9 mouse cellular contexts compared by ENCODE assay signal in the genomic region with DNA sequence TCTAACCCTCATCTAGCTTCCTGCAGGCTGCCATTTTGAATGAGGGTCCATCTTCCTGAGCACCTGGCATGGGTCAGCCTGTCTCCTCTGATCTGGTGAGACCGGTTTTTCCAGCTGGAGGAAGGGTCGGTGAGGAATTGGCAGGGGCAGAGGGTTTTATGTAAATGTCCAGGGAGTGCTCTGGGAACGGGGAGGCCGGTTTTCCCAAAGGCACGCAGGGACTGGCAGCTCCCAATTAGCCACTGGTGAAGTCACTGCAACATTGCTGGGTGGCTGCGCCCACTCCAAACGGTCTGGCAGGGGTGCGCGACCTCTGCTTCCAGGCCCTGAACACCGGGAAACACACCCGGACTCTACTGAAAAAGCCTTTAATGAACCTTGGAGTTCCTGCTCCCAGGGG. TPM values are rescaled to one million over a fixed set of nuclear protein-coding genes. Genes with fewer than 3 reads are reported as not detected.
DNase-seq lines count a peak whose midpoint lies in the region; ATAC-seq and TF ChIP-seq lines count a peak whose summit lies in the region.
"Had no signal": no experiment of that assay in that cellular context is flagged by ENCODE, and none has a peak within 500 bp of the region (broad histone marks: within the 10 kb centered on the region; RNA-seq: fewer than 3 reads in every experiment).

No protein-coding gene starts in this region.

- H3K27ac ChIP-seq in lung, embryonic 14.5 days (ENCODE audit: low read depth), result peak overlapping the region; percentile 47; the same call in 1 of the 2 replicates
- H3K27ac ChIP-seq in forebrain, embryonic 16.5 days (ENCODE audit: low read length), result no peak overlapping the region
- H3K27ac ChIP-seq in liver, embryonic 13.5 days, result no peak overlapping the region
- peak overlapping the region; percentile 7; the same call in 1 of the 2 replicates for H3K27ac ChIP-seq in stomach, embryonic 16.5 days (ENCODE audit: low read length)

- no peaks in the 10 kb centered on the region for H3K27me3 ChIP-seq in lung, embryonic 14.5 days (ENCODE audit: insufficient read depth, low read length)
- no peaks in the 10 kb centered on the region for H3K27me3 ChIP-seq in forebrain, embryonic 16.5 days (replicated peaks; ENCODE audit: control insufficient read depth, insufficient read depth, low read length)
- peaks cover 7% of the 10 kb centered on the region; the same call in 1 of the 2 replicates for H3K27me3 ChIP-seq in liver, embryonic 13.5 days
- H3K27me3 ChIP-seq in stomach, embryonic 16.5 days (ENCODE audit: control insufficient read depth, insufficient read depth, low read length), result no peaks in the 10 kb centered on the region
- H3K27me3 ChIP-seq: Patski had no signal

- 0 out of 2 replicates have a peak, but pooled peaks have one; percentile 23 for ATAC-seq in lung, embryonic 14.5 days (ENCODE audit: insufficient read depth)
- no peak for ATAC-seq in forebrain, embryonic 16.5 days
- no peak for ATAC-seq in liver, embryonic 13.5 days (ENCODE audit: low read depth)
- ATAC-seq in stomach, embryonic 16.5 days (ENCODE audit: insufficient read depth, low FRiP score), result no peak

- H3K36me3 ChIP-seq in lung, embryonic 14.5 days (ENCODE audit: insufficient read depth), result no peaks in the 10 kb centered on the region
- no peaks in the 10 kb centered on the region for H3K36me3 ChIP-seq in forebrain, embryonic 16.5 days (ENCODE audit: control insufficient read depth, insufficient read depth)
- no peaks in the 10 kb centered on the region for H3K36me3 ChIP-seq in liver, embryonic 13.5 days
- no peaks in the 10 kb centered on the region for H3K36me3 ChIP-seq in stomach, embryonic 16.5 days (ENCODE audit: control insufficient read depth, insufficient read depth, low read length)

- 32% methylated on average over 11 of the region's 11 CpGs for WGBS in lung, embryonic 14.5 days
- 36% methylated on average over 11 of the region's 11 CpGs for WGBS in forebrain, embryonic 16.5 days
- WGBS in liver, embryonic 13.5 days (ENCODE audit: insufficient replicate concordance), result 63% methylated on average over 11 of the region's 11 CpGs
- WGBS in stomach, embryonic 16.5 days, result 43% methylated on average over 11 of the region's 11 CpGs

- H3K4me3 ChIP-seq in lung, embryonic 14.5 days (ENCODE audit: low read depth, low read length), result no peak overlapping the region; the same call in 1 of the 2 replicates
- 0 out of 2 replicates have a peak overlapping the region, but pooled peaks have one; percentile 18 for H3K4me3 ChIP-seq in forebrain, embryonic 16.5 days (replicated peaks; ENCODE audit: low read length)
- H3K4me3 ChIP-seq in liver, embryonic 13.5 days (replicated peaks), result no peak overlapping the region
- no peak overlapping the region for H3K4me3 ChIP-seq in stomach, embryonic 16.5 days (replicated peaks; ENCODE audit: low read length)

- peak overlapping the region; percentile 53 for H3K4me2 ChIP-seq in lung, embryonic 14.5 days
- peak overlapping the region; percentile 44 for H3K4me2 ChIP-seq in forebrain, embryonic 16.5 days (ENCODE audit: low read length)
- H3K4me2 ChIP-seq in liver, embryonic 13.5 days, result 0 out of 2 replicates have a peak overlapping the region, but pooled peaks have one; percentile 16
- peak overlapping the region; percentile 28 for H3K4me2 ChIP-seq in stomach, embryonic 16.5 days (ENCODE audit: low read depth, low read length)

- no peak overlapping the region for H3K9ac ChIP-seq in lung, embryonic 14.5 days
- no peak overlapping the region; the same call in 1 of the 2 replicates for H3K9ac ChIP-seq in forebrain, embryonic 16.5 days (replicated peaks; ENCODE audit: low read depth, low read length)
- H3K9ac ChIP-seq in liver, embryonic 13.5 days, result no peak overlapping the region
- 0 out of 2 replicates have a peak overlapping the region, but pooled peaks have one; percentile 3 for H3K9ac ChIP-seq in stomach, embryonic 16.5 days (ENCODE audit: low read length)

- TF ChIP-seq CTCF in lung, embryonic 14.5 days (IDR thresholded peaks at IDR 0.05; ENCODE audit: low read depth), result no peak

- peak; percentile 47 for DNase-seq in lung, embryonic 14.5 days
- no peak for DNase-seq in lung, postnatal 10 days
- no peak for DNase-seq in liver, embryonic 13.5 days
- DNase-seq in spleen, postnatal 10 days (ENCODE audit: low spot score in 2 of 2), result no peak
- no peak for DNase-seq in frontal cortex, postnatal 14 days (ENCODE audit: low spot score in 2 of 2)
- DNase-seq in urinary bladder, adult 2 months (ENCODE audit: low spot score), result no peak

- H3K4me1 ChIP-seq in lung, embryonic 14.5 days (ENCODE audit: insufficient read depth), result no peaks in the 10 kb centered on the region
- H3K4me1 ChIP-seq in forebrain, embryonic 16.5 days (replicated peaks; ENCODE audit: control insufficient read depth, insufficient read depth, low read length), result peaks cover 5% of the 10 kb centered on the region; the same call in 1 of the 2 replicates
- H3K4me1 ChIP-seq in liver, embryonic 13.5 days (replicated peaks), result no peaks in the 10 kb centered on the region; the same call in 1 of the 2 replicates
- no peaks in the 10 kb centered on the region for H3K4me1 ChIP-seq in stomach, embryonic 16.5 days (ENCODE audit: control insufficient read depth, insufficient read depth, low read length)

- no peaks in the 10 kb centered on the region for H3K9me3 ChIP-seq in lung, embryonic 14.5 days (ENCODE audit: low read depth, low read length)
- H3K9me3 ChIP-seq in forebrain, embryonic 16.5 days (ENCODE audit: control insufficient read depth, low read length), result no peaks in the 10 kb centered on the region
- H3K9me3 ChIP-seq in liver, embryonic 13.5 days (replicated peaks), result no peaks in the 10 kb centered on the region
- no peaks in the 10 kb centered on the region for H3K9me3 ChIP-seq in stomach, embryonic 16.5 days (replicated peaks; ENCODE audit: control insufficient read depth, low read length)

RNA-seq across cellular contexts. Expression of gene Foxn1, which starts 10.6 kb away (rescaled TPM):
- not detected in 2 replicates for polyA plus RNA-seq in lung, embryonic 14.5 days (2014; fragmentation: Nextera tagmentation; extraction: Ambion mirVana)
- not detected in 2 replicates for polyA plus RNA-seq in forebrain, embryonic 16.5 days (2015; fragmentation: Nextera tagmentation; extraction: Ambion mirVana)
- polyA plus RNA-seq in liver, embryonic 13.5 days (2015; fragmentation: Nextera tagmentation; extraction: Ambion mirVana), result not detected in 2 replicates
- 1.6 and 2.7 TPM in 2 replicates for polyA plus RNA-seq in stomach, embryonic 16.5 days (2015; fragmentation: Nextera tagmentation; extraction: Ambion mirVana)
- polyA plus RNA-seq in urinary bladder, adult 2 months (2012; rRNA removed), result 0.08 and 0.15 TPM in 2 replicates

RNA-seq across cellular contexts. Expression of gene Slc13a2, which starts 25.1 kb away (rescaled TPM):
- polyA plus RNA-seq in lung, embryonic 14.5 days (2014; fragmentation: Nextera tagmentation; extraction: Ambion mirVana), result not detected in 2 replicates
- not detected in 2 replicates for polyA plus RNA-seq in forebrain, embryonic 16.5 days (2015; fragmentation: Nextera tagmentation; extraction: Ambion mirVana)
- polyA plus RNA-seq in liver, embryonic 13.5 days (2015; fragmentation: Nextera tagmentation; extraction: Ambion mirVana), result 0.07 TPM in 1 of 2 replicates, not detected in the other
- 0.25 and 0.56 TPM in 2 replicates for polyA plus RNA-seq in stomach, embryonic 16.5 days (2015; fragmentation: Nextera tagmentation; extraction: Ambion mirVana)
- polyA plus RNA-seq in urinary bladder, adult 2 months (2012; rRNA removed), result 0.04 and 0.07 TPM in 2 replicates

RNA-seq across cellular contexts. Expression of gene Unc119, which starts 53.7 kb away (rescaled TPM):
- 36.8 and 43.1 TPM in 2 replicates for polyA plus RNA-seq in lung, embryonic 14.5 days (2014; fragmentation: Nextera tagmentation; extraction: Ambion mirVana)
- polyA plus RNA-seq in forebrain, embryonic 16.5 days (2015; fragmentation: Nextera tagmentation; extraction: Ambion mirVana), result 68.6 and 69.1 TPM in 2 replicates
- 27.4 and 28.0 TPM in 2 replicates for polyA plus RNA-seq in liver, embryonic 13.5 days (2015; fragmentation: Nextera tagmentation; extraction: Ambion mirVana)
- 24.3 and 27.5 TPM in 2 replicates for polyA plus RNA-seq in stomach, embryonic 16.5 days (2015; fragmentation: Nextera tagmentation; extraction: Ambion mirVana)
- polyA plus RNA-seq in urinary bladder, adult 2 months (2012; rRNA removed), result 91.5 and 94.3 TPM in 2 replicates

Comparison
In these comparisons a context has a peak if more than half of its experiments do, and no peak if none do; other contexts are left out.
1. H3K27ac ChIP-seq: peak in lung, embryonic 14.5 days (single experiment) and stomach, embryonic 16.5 days (single experiment); none in forebrain, embryonic 16.5 days (single experiment) and liver, embryonic 13.5 days (single experiment).
2. Peak in every context shown above with its lines, with median percentiles within 50 percentile points of each other: H3K4me2 ChIP-seq.